Mouse (Mus musculus) natural killer cell, adult 2 months (primary cell): ENCODE results near the gene Il1rapl2.
A peak's percentile ranks its signal among the peaks of the same experiment; 100 is the strongest.

Experiments
- DNase-seq, 2 experiments: peaks; one replicate each; pipeline ENCODE4 v3.0.0; 2022; ENCODE audit warnings: low spot score in 2 of 2

The Il1rapl2 gene

DNA sequence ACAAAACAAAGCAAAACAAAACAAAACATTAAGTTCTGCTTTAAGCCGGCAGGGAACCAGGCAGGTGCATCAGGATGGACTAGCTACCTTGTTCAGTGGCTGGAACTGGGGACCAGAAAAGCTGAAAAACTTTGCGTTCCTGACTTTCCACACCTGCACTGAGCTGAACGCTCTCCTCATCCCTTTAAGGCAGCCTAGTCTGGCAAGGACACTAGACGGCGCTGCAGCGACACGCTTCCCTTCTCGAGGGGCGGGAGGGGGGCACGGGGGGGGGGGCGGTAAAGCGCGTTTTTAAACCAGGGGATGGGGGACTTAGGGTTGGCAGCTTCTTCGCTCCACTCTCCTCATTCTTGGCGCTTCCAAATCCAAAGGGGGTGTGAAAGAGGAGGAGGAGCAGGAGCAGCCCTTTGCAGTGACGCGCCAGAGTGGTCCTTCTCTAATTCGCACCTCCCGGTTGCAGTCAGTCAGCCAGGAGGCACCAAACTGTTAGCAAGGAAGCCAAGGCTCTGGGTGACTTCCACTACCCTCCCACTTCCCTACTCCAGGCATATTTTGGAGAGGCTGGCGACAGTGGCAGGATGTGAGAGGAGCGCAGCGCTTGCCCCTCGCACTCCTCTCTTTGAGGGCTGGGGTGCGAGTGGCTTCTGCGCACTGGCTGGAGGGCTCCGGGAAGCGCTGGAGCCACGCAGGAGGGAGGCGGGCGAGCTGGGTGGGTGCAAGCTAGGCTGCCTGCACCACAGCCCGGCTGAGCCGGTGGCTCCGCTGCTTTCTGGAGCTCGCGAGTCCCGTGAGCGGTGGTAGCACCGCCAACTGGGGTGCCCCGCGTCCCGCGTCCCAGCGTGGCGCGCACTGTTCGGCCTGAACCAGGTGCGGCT, at the start of gene Il1rapl2:
Gene Il1rapl2 (plus strand): TSS at position 288 of the 875 bp plus-strand sequence.
- DNase-seq = no peak

DNA sequence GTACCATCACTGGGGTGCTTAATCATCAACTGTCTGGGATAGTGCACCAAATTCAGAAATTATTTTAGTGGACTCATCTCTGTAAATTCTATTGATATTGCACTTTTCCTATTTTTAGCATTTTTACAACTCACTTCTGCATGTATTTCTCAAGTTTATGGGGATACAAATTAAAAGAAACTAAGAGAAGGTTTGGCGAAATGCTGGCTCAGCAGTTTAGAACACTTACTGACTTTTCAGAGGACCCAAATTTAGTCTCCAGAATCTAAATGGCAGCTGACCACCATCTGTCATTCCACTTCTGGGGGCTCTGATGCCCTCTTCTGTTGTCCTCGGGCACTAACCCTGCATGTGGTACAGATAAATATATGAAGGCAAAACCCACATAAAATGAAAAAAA, 22.1 kb upstream of the Il1rapl2 start:
- no peak for DNase-seq

DNA sequence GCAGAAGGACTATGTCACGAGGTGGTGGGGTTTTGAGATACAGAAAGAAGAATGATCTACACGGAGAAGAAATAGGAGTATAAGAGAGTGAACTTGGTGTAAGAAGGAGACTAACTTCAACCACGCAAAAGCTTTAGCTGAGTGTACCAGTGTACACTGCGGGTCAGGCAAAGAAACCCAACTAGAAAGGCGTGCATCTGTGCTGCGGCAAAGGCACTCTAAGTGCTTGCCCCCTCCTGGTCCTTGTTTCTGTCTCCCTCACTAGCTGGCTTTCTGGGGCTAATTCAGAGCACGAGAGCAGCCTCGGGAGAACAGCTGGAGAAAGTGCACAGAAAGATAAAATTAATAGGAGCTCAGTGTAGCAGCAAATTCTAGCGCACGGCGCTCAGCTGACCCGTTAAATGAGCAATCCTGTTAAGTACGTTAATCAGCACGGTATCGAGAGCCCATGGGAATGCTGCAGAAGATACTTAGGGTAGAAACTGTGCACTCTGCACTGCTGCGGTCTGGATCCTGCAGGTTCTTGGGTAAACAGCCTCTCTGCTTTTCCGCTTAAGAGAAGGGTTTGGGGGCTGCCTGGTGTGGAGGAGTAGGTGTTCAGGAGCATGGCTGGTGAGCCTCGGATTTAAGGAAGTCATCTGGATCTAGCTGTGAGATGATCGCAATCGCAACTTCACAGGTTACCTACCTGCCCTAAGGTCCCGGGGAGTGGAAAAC, 778 bp upstream of the Il1rapl2 start:
- DNase-seq = no peak

DNA sequence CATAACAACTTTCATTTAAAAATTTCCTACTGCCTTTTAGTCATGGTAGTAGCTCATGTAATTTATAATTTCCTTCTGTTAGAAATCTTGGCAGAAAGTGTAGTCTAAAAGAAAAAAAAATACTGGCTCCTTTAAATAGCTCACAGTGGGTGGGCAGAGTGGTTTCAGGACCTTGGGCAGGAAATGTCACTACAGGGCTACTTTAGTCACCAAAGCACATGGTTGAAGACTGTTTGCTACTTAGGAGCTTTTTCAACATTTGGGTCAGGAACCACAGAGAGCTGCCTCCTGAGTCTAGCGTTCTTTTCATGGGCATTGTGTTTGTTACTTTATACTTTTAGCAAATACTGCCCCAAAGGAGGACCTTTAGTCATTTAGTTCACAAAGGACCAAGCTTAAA, 12.2 kb downstream of the Il1rapl2 start:
- no peak for DNase-seq

DNA sequence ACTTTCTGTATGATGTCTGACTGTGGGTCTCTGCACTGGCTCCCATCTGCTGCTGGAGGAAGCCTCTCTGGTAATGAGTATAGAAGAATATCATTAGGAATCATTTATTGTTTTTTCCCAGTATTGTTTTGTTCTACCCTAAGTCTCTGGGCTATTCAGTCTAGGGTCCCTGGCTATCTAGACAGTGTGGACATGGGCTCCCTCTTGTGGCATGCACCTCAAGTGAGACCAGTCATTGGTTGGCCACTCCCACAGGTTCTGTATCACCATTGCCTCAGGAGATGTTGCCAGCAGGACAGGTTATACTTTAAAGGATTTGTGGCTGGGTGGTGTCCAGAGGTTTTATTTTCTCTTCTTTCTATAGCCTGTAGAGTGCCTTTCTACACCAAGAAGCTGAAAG, 50.3 kb downstream of the Il1rapl2 start:
- no peak for DNase-seq

DNA sequence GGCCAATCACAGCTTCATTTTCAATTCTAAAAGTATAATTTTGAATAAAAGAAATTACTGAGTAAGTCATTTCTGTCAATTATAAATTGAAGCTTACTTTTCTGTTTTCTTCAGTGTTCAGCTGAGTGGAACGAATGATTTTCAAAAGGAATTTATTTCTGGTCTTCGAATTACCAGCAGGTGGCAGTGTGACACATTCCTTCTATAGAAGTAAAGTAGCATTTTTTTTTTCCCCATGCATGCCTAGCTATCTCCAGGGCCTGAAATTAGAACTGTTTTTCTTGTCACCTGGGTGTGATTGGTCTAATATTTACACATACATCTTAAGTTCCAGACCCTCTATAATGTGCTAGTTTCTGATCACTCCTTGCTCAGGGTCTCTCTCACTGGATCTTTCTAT, 96.6 kb downstream of the Il1rapl2 start:
- DNase-seq = peak in 1 of 2 experiments; percentile 0

DNA sequence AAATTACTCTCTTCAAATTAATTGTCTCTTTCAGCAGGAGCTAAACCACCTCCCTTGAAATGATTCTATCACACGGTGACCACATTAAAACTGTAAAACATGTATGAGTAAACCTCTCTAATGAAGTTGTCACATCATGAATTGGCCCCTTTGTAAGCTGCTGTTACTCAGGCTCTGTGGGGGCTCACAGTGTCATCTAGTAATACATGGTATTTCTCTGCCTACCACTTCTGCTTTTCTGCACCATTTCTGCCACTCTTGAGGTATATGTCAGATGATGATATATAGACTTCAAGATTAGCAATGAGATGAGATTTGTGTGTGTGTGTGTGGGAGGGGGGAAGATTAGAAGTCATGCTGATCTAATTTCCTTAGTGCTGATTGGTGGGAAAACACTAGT, 117.6 kb downstream of the Il1rapl2 start:
- no peak for DNase-seq

DNA sequence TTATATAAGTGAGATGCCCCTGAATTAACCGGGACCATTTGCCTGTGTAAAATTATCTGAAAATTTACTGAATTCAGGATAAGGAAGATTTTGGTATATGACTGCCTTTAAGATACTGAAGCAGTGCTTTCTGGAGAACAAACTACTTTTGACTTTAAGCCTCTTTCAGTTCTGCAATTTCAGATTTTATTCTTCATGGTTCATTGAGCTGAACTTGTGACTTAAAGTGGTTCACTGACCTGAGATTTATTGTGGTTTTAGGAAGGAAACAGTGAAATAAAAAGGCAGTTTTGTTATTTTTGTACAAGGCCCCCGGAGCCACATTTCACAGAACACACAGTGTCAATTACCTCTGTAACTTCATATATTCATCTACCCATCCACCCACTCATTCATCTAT, 129.6 kb downstream of the Il1rapl2 start:
- no peak for DNase-seq

DNA sequence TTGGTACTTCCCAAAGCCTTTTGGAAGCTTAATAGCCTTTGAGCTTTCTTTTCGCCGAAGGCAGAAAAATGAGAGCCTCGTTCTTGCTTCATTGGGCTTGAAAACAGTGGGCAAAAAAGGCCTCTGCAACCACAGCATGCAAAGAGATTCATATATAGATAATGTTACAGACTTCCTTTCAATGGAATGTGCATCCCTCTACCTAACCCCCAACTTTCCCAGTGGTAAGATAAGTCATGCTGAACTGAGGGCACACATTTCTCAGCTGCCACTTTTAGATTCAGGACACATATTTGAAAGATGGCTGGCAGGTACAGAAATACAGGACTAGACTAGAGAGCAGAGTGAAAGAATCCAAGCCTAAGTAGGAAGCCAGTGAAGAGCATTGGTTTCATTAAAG, 185.1 kb downstream of the Il1rapl2 start:
- DNase-seq = no peak

DNA sequence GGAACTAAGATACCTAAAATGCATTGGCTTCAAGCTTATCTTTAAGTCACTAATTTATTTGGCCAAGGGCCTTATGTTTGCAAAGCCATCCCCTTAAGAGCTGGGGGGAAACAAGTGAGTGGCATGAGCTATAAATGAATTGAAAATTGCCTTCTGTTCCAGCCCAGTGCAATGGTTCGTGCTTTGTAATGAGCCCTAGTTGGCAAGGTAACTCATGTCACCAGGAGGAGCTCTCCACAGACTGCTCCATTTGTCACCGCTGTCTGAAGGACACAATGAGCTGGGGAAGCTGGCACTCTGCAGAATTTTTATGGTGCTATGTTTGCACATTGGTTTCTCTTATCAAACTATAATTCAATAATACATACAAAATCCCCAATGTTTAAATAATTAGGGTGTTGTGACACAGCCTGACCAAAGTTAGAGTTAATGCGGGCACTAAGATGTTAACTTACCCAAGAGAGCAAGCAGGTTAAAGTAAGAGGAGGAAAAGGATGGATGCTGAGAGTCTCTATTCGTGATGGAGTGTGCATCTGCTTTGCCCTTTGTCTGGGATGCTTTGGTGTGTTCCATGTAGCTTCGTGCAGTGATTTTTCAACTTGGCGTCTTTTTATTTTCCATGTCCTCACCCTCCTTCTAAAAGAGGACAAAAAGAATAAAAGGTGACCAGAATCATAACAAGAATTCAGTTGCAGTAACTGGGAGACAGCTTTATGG, 235.2 kb downstream of the Il1rapl2 start:
- DNase-seq = no peak

DNA sequence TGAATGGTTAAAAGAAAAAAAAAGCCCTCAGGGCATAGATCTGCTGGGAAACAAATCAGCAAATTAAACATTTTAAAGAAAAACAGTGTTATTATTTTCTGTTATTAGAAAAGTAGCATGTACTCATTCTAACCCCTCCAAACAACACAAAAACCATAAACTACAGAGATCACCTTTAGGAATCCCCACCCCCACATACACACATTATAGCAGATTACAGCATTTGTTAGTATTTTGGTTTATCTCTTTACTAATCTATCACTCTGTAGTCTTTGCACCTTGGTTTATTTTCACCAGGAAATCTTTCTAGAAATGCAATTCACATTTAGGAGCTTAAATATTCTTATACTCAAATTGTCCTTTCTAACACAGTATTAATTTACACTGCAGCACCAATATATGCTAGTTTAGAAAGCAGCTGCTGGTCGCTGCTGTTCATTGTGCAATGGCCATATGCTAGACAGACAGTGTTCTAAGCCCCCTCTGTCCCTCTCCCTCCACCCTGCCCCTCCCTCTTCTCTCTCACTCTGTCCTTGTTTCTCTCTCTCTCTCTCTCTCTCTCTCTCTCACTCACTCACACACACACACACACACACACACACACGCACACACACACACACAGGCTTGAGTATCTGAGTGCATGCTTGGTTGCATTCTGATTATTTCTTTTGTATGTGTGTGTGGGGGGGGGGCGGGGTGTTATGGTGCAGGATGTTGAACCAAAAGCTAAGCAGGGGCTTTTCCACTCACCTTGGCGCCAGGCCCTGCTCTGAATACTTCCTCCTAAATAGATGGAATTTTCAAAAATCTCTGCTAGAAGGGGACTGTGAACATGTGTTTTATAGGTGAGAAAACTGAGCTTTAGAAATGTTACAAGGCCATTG, 236.1 kb downstream of the Il1rapl2 start:
- no peak for DNase-seq

DNA sequence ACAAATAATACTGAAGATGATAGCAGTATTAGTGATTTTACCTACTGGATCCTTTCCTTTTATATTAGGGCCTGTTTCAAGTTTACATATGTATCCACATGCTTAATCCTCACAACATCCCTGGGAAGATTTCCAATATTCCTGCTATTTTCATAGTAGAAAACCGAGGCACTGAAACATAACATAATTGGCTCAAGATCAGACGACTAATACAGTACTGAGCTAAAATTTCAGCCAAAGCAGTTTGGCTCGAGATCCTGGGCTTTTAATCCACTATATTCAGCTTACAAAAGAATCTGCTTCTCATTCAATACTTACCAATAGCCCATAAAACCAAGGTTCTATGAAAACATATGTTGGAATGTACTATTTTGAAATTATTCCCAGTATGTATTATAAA, 239.1 kb downstream of the Il1rapl2 start:
- DNase-seq = no peak

DNA sequence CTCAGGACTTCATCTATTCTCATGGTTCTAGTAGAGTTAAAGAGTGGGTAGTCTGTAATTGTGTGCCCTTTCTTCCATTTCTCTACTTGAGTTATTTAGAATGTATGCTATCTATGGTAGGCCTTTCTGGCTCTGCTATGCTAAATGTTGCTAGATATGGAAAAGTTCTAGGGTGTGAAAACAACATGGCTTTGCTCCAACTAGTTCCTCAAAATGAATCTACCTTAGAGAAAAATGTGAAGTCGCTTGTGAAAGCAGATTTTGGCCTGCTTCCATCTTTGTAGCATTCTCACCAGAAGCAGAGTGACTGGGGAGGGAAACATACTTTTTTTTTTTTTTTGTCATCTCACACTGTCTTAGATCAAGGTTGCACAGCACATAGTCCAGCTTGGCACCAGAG, 241.7 kb downstream of the Il1rapl2 start:
- no peak for DNase-seq

DNA sequence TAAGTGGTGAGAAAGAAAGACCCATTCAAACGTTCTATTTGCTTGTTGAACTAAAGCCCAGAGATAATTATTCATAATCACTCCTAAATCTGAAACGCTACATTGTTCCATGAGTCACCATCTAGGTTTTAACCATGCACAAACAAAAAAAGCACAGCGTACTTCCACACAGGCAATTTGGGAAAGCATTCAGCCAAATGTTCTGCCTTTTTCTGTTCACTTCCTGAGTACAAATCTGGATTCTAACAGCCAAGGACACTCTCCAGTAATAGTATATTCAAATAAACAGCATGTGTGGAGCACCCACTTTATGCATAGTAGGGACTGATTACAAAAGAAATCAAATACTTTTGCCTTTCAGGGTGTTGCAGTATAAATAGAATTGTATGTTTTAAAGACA, 278.5 kb downstream of the Il1rapl2 start:
- DNase-seq = no peak

DNA sequence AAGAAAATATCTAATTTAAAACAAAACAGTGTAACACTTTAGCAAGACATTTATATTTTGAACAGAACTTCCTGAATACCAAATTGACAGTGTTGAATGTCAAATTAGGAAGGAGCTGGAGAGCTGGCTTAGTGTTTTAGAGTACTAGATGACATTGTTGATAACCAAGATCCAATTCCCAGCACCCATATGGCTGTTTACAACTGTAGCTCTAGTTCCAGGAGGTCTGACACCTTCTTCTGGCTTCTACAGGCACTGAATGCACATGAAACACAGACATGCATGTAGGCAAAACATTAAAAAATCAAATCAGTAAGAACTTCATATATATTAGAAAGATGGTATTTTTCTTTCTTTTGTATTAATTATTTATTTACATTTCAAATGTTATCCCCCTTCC, 353.1 kb downstream of the Il1rapl2 start:
- DNase-seq = no peak

DNA sequence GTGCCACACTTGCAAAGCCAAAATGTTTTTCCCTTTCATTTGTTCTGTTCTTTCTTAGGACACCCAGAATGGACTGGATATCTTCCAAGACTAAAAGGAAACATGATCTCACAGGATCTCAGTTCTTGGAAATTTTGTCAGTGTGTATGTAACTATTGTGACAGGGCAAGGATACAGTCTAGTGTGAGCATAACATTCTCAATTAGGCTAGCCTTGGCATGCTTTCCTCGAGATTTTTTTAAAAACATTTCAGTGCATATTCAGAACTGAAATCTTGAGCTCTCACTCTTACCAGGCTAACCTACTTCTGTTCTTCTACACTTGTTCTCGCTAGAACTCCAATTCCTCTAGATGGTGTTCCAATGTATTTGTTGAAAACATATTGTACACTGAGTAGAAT, 356.4 kb downstream of the Il1rapl2 start:
- no peak for DNase-seq

DNA sequence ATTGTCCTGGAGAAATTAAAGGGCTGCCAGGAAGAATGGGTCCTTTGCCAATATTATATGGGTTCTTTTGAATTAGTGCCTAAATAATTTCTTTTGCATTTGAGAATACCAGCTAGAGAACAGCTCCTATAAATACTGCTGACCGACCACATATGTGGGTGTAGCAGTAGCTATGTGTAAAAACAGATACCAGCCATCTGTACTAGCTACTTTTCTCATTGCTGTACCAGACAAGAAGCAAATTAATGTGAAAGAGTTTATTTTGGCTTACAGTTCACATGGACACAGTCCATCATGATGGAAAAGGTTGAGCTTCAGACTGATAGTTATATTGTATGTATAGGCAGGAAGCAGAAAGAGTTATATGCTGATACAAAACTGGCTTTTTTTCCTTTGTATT, 377.3 kb downstream of the Il1rapl2 start:
- no peak for DNase-seq

DNA sequence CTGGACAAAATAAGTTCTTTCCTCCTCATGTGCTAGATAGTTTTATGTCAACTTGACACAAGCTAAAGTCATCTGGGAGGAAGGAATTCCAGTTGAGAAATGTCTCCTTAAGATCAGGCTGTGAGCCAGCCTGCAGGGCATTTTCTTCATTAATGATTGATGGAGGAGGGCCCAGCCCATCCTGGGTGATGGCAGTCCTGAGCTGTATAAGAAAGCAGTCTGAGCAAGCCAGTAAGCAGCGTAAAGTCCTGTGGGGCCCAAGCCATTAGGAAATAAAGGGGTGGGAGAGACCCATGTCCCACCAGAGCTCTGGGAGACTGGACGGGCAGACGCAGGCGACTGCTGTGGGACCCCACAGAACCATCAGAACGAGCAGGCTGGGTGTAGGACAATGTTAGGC, 400.9 kb downstream of the Il1rapl2 start:
- DNase-seq = no peak

DNA sequence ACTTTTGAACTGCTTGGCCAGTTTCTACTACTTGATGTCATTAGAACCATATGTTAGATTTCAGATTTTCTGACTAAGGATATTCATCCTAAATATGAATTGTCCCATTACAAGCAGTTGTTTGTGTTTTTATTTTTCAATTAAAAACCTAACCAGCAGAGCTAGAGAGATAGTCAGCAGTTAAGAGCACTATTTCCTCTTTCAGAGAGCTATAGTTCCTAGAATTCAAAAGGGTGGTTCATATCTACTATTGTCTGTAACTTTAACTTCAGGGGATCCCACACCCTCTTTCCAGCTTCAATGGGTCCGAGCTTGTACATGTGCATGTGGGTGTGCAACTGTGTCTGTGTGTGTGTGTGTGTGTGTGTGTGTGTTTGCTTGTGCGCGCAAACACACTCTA, 472.7 kb downstream of the Il1rapl2 start:
- DNase-seq = no peak

DNA sequence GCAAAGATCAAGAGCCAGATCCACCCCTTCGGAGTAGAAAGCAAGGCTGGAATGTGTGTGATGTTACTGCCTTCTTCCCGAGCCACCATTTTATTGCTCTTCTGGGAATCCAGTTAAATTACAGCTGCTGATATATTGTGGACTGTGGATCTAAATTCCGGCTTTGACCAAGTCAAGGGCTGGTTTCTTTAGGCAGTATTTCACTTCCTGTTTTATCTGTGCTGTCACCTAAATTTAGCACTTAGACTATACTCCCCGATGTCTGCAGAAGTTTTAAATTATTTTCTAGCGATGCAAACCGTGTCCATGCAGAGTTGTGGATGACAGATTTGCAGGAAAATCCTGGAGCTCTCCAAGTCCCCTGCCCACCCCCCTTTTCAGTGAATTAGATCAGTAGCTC, 533.5 kb downstream of the Il1rapl2 start:
- no peak for DNase-seq

DNA sequence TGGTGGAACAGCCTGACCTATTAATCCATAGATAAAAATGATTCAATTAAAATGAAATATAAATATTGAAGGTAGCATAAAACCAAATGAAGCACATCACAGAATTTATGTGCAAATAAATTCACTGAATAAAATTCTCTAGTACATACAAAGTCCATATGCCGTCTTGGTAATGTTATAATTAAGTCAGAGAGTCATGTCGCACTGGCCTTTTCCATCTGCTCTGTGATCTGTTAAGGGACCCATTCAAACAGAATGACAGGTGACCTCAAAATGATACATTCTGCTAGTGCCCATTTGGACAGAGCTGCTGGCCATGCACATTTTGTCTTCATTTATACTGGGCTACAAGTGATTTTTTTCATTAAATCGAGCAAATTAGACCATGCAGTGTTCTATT, 534.3 kb downstream of the Il1rapl2 start:
- DNase-seq = no peak

DNA sequence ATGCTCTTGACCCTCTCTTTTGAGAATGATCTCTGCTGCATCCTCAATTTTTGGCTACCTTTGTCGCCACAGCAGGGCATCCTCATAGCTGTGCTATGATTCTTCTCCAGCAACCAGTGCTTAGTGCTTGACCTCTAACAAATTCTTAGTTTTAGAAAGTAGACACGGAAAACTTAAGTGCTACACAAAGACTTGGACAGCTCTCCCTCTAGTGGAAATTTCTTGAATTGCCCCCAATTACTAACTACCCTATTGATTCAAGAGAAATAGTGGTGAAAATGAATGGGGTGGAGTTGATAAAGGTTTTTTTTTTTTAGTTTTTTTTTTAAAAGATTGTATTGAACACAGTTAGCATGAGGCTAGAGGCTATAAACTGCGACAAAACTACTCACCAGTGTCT, 599.7 kb downstream of the Il1rapl2 start:
- DNase-seq = no peak
